Comparison of ENCODE assay signal across 29 mouse cellular contexts in genomic region chr3:133414747-133415146, GRCm38 (mm10).
"Had no signal": no experiment of that assay in that cellular context is flagged by ENCODE, and none has a peak within 500 bp of the region (broad histone marks: within the 10 kb centered on the region; RNA-seq: fewer than 3 reads in every experiment).

No protein-coding gene starts in this region.

- H3K27me3 ChIP-seq: limb, embryonic 12.5 days; limb, embryonic 13.5 days; limb, embryonic 15.5 days; liver, embryonic 12.5 days; liver, embryonic 13.5 days; liver, embryonic 15.5 days; lung, embryonic 15.5 days; megakaryocyte, embryonic 14.5 days; midbrain, embryonic 12.5 days; midbrain, embryonic 13.5 days; midbrain, embryonic 15.5 days had no signal

- H3K9ac ChIP-seq: limb, embryonic 12.5 days; limb, embryonic 13.5 days; limb, embryonic 15.5 days; liver, embryonic 12.5 days; liver, embryonic 13.5 days; liver, embryonic 14.5 days; liver, embryonic 15.5 days; liver, postnatal 0 days; lung, embryonic 14.5 days; lung, embryonic 15.5 days; midbrain, embryonic 12.5 days; midbrain, embryonic 13.5 days; midbrain, embryonic 15.5 days had no signal

- H3K4me2 ChIP-seq: limb, embryonic 12.5 days; limb, embryonic 13.5 days; limb, embryonic 15.5 days; liver, embryonic 11.5 days; liver, embryonic 12.5 days; liver, embryonic 13.5 days; liver, embryonic 15.5 days; lung, embryonic 14.5 days; lung, embryonic 15.5 days; midbrain, embryonic 11.5 days; midbrain, embryonic 12.5 days; midbrain, embryonic 13.5 days; midbrain, embryonic 15.5 days had no signal

- H3K27ac ChIP-seq: limb, embryonic 10.5 days; limb, embryonic 12.5 days; limb, embryonic 13.5 days; limb, embryonic 15.5 days; liver, embryonic 12.5 days; liver, embryonic 13.5 days; liver, embryonic 14.5 days; liver, embryonic 15.5 days; lung, embryonic 15.5 days; macrophage; midbrain, embryonic 10.5 days; midbrain, embryonic 12.5 days; midbrain, embryonic 13.5 days; midbrain, embryonic 15.5 days had no signal

- H3K4me3 ChIP-seq: limb, embryonic 10.5 days; limb, embryonic 12.5 days; limb, embryonic 13.5 days; limb, embryonic 15.5 days; liver, embryonic 12.5 days; liver, embryonic 13.5 days; liver, embryonic 15.5 days; lung, embryonic 15.5 days; megakaryocyte, embryonic 14.5 days; midbrain, embryonic 10.5 days; midbrain, embryonic 12.5 days; midbrain, embryonic 13.5 days; midbrain, embryonic 15.5 days; myocyte had no signal

- DNase-seq: left cerebral cortex, postnatal 4 days; liver; liver, embryonic 13.5 days; liver, postnatal 0 days; lung, adult 18-20 months; lung, adult 2 months; lung, embryonic 14.5 days; lung, postnatal 10 days; lung, postnatal 14 days; lung, postnatal 36 days; lung, postnatal 4 days; midbrain, embryonic 14.5 days had no signal

- H3K4me1 ChIP-seq: limb, embryonic 10.5 days; limb, embryonic 12.5 days; limb, embryonic 15.5 days; liver, embryonic 12.5 days; liver, embryonic 13.5 days; liver, embryonic 15.5 days; lung, embryonic 15.5 days; megakaryocyte, embryonic 14.5 days; midbrain, embryonic 10.5 days; midbrain, embryonic 12.5 days; midbrain, embryonic 13.5 days; midbrain, embryonic 15.5 days had no signal

- H3K9me3 ChIP-seq: limb, embryonic 10.5 days; limb, embryonic 12.5 days; limb, embryonic 13.5 days; limb, embryonic 15.5 days; liver, embryonic 12.5 days; liver, embryonic 13.5 days; liver, embryonic 15.5 days; lung, embryonic 15.5 days; megakaryocyte, embryonic 14.5 days; midbrain, embryonic 10.5 days; midbrain, embryonic 12.5 days; midbrain, embryonic 13.5 days; midbrain, embryonic 15.5 days had no signal

- H3K36me3 ChIP-seq: limb, embryonic 10.5 days; limb, embryonic 12.5 days; limb, embryonic 13.5 days; limb, embryonic 15.5 days; liver, embryonic 12.5 days; liver, embryonic 13.5 days; liver, embryonic 15.5 days; lung, embryonic 15.5 days; midbrain, embryonic 10.5 days; midbrain, embryonic 12.5 days; midbrain, embryonic 13.5 days; midbrain, embryonic 15.5 days had no signal
